Mouse (Mus musculus): ENCODE results near the gene 4921504E06Rik.
A peak's percentile ranks its signal among the peaks of the same experiment; 100 is the strongest.

4921504E06Rik gene

DNA sequence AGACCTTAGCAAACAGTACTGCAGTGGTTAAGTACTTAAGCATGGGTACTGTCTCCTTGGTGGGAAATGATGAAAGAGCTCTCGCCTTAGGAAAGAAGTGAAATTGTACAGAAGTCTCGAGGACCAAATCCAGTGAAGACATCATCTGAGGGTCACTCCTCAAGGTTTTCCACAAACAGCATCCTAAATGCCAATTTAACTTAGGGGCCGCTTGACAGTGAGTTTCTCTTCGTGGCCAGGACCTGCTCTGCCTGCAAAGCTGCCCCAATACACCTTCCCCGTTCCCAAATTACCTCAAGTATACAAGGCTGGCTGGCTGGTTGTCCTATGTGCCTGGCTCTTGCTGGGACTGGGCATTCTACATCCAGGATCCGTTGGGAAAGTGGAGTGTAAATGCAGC is 137.6 kb downstream of the 4921504E06Rik start:
- no peak for DNase-seq

GRCm38 (mm10) chr2:19415063-19415521 is 138.6 kb downstream of the 4921504E06Rik start:
- DNase-seq, result peak; percentile 52

GRCm38 (mm10) chr2:19414222-19414965 is 139.3 kb downstream of the 4921504E06Rik start:
- DNase-seq, result peak; percentile 74
